Mouse (Mus musculus): ENCODE measurements at regions not wholly inside any gene's neighbourhood (a gene's known extent, or its start where the extent isn't known, plus 50 kb on each side); places are given as distances from the start of the nearest gene placed in this dataset.
A peak's percentile ranks its signal among the peaks of the same experiment; 100 is the strongest.

GRCm38 (mm10) chr13:63717249-63717648, 97.8 kb upstream of the Ercc6l2 start:
- no peak for TF ChIP-seq POLR2A (IDR thresholded peaks at IDR 0.05; ENCODE audit: low read depth, low read length)
- no peak for TF ChIP-seq CTCF (IDR thresholded peaks at IDR 0.05; ENCODE audit: extremely low read depth, insufficient read length, insufficient replicate concordance, low read depth, low read length)
- WGBS: 84% methylated on average over 3 of the region's 3 CpGs
- H3K4me1 ChIP-seq (ENCODE audit: control insufficient read depth, insufficient read depth, insufficient read length, low read length): no peaks in the 10 kb centered on the region; the same call in 1 of the 2 replicates

GRCm38 (mm10) chr13:63718782-63719181, 96.3 kb upstream of the Ercc6l2 start:
- no peaks in the 10 kb centered on the region for H3K36me3 ChIP-seq (ENCODE audit: control insufficient read depth, insufficient read depth, low read length)
- H3K27ac ChIP-seq (ENCODE audit: insufficient read depth, low read depth, low read length): peak overlapping the region; percentile 46; the same call in 1 of the 2 replicates
- H3K4me1 ChIP-seq (ENCODE audit: control insufficient read depth, insufficient read depth, insufficient read length, low read length): no peaks in the 10 kb centered on the region; the same call in 1 of the 2 replicates
- TF ChIP-seq POLR2A (IDR thresholded peaks at IDR 0.05; ENCODE audit: low read depth, low read length): no peak
- H3K4me3 ChIP-seq (ENCODE audit: low read depth, low read length): no peak overlapping the region
- H3K27me3 ChIP-seq (ENCODE audit: control insufficient read depth, insufficient read depth, low read length): no peaks in the 10 kb centered on the region
- 41% methylated on average over 2 of the region's 2 CpGs for WGBS

More at GRCm38 (mm10) chr13:63717249-63717648, 97.8 kb upstream of the Ercc6l2 start:
- Histone ChIP-seq H3K4me3 (ENCODE audit: low read depth, low read length) (no peak overlapping the region), H3K27ac (ENCODE audit: insufficient read depth, low read depth, low read length) (no peak overlapping the region), H3K36me3 (ENCODE audit: control insufficient read depth, insufficient read depth, low read length) (no peaks in the 10 kb centered on the region), H3K27me3 (ENCODE audit: control insufficient read depth, insufficient read depth, low read length) (no peaks in the 10 kb centered on the region)

- 23% methylated on average over 8 of the region's 8 CpGs for WGBS
- Histone ChIP-seq H3K27me3 (ENCODE audit: control insufficient read depth, insufficient read depth, low read length) (no peaks in the 10 kb centered on the region), H3K4me1 (ENCODE audit: control insufficient read depth, insufficient read depth, insufficient read length, low read length) (no peaks in the 10 kb centered on the region; the same call in 1 of the 2 replicates), H3K36me3 (ENCODE audit: control insufficient read depth, insufficient read depth, low read length) (no peaks in the 10 kb centered on the region), H3K4me3 (ENCODE audit: low read depth, low read length) (no peak overlapping the region), H3K27ac (ENCODE audit: insufficient read depth, low read depth, low read length) (peak overlapping the region; percentile 46)
- TF ChIP-seq CTCF (IDR thresholded peaks at IDR 0.05; ENCODE audit: extremely low read depth, insufficient read length, insufficient replicate concordance, low read depth, low read length): no peak
- TF ChIP-seq POLR2A (IDR thresholded peaks at IDR 0.05; ENCODE audit: low read depth, low read length): no peak
These were observed 95.5 kb upstream of the Ercc6l2 start for GRCm38 (mm10) chr13:63719351-63720207.

GRCm38 (mm10) chr13:63720610-63721009, 94.4 kb upstream of the Ercc6l2 start:
- Histone ChIP-seq H3K36me3 (ENCODE audit: control insufficient read depth, insufficient read depth, low read length) (no peaks in the 10 kb centered on the region), H3K27me3 (ENCODE audit: control insufficient read depth, insufficient read depth, low read length) (no peaks in the 10 kb centered on the region), H3K27ac (ENCODE audit: insufficient read depth, low read depth, low read length) (no peak overlapping the region), H3K4me1 (ENCODE audit: control insufficient read depth, insufficient read depth, insufficient read length, low read length) (no peaks in the 10 kb centered on the region; the same call in 1 of the 2 replicates), H3K4me3 (ENCODE audit: low read depth, low read length) (no peak overlapping the region)
- 79% methylated on average over 3 of the region's 3 CpGs for WGBS
- TF ChIP-seq POLR2A (IDR thresholded peaks at IDR 0.05; ENCODE audit: low read depth, low read length) (no peak), CTCF (IDR thresholded peaks at IDR 0.05; ENCODE audit: extremely low read depth, insufficient read length, insufficient replicate concordance, low read depth, low read length) (no peak)

- Histone ChIP-seq H3K27me3 (ENCODE audit: control insufficient read depth, insufficient read depth, low read length) (no peaks in the 10 kb centered on the region), H3K4me3 (ENCODE audit: low read depth, low read length) (no peak overlapping the region), H3K36me3 (ENCODE audit: control insufficient read depth, insufficient read depth, low read length) (no peaks in the 10 kb centered on the region), H3K4me1 (ENCODE audit: control insufficient read depth, insufficient read depth, insufficient read length, low read length) (no peaks in the 10 kb centered on the region; the same call in 1 of the 2 replicates), H3K27ac (ENCODE audit: insufficient read depth, low read depth, low read length) (no peak overlapping the region)
- TF ChIP-seq CTCF (IDR thresholded peaks at IDR 0.05; ENCODE audit: extremely low read depth, insufficient read length, insufficient replicate concordance, low read depth, low read length): no peak
- no peak for TF ChIP-seq POLR2A (IDR thresholded peaks at IDR 0.05; ENCODE audit: low read depth, low read length)
- WGBS: 47% methylated on average over 5 of the region's 5 CpGs
These were observed 93.9 kb upstream of the Ercc6l2 start for GRCm38 (mm10) chr13:63721011-63721625.

GRCm38 (mm10) chr13:63724293-63724692, 90.7 kb upstream of the Ercc6l2 start:
- Histone ChIP-seq H3K27me3 (ENCODE audit: control insufficient read depth, insufficient read depth, low read length) (no peaks in the 10 kb centered on the region), H3K4me1 (ENCODE audit: control insufficient read depth, insufficient read depth, insufficient read length, low read length) (no peaks in the 10 kb centered on the region; the same call in 1 of the 2 replicates), H3K27ac (ENCODE audit: insufficient read depth, low read depth, low read length) (no peak overlapping the region), H3K4me3 (ENCODE audit: low read depth, low read length) (no peak overlapping the region), H3K36me3 (ENCODE audit: control insufficient read depth, insufficient read depth, low read length) (no peaks in the 10 kb centered on the region)
- WGBS: 88% methylated on average over 2 of the region's 2 CpGs
- TF ChIP-seq CTCF (IDR thresholded peaks at IDR 0.05; ENCODE audit: extremely low read depth, insufficient read length, insufficient replicate concordance, low read depth, low read length) (no peak), POLR2A (IDR thresholded peaks at IDR 0.05; ENCODE audit: low read depth, low read length) (no peak)

Measured in small intestine, adult 2 months (tissue).